Mouse (Mus musculus) thymus, postnatal 14 days (tissue): Measurements from ENCODE around the gene Tead3.
"Not testable (repeated sequence)": the region's sequence is repeated elsewhere in the genome, so short reads cannot be mapped to it uniquely, and the experiment has no call there.

Experiments used
- DNase-seq: peaks from one replicate; pipeline ENCODE4 v3.0.0; 2021

Tead3 gene

DNA sequence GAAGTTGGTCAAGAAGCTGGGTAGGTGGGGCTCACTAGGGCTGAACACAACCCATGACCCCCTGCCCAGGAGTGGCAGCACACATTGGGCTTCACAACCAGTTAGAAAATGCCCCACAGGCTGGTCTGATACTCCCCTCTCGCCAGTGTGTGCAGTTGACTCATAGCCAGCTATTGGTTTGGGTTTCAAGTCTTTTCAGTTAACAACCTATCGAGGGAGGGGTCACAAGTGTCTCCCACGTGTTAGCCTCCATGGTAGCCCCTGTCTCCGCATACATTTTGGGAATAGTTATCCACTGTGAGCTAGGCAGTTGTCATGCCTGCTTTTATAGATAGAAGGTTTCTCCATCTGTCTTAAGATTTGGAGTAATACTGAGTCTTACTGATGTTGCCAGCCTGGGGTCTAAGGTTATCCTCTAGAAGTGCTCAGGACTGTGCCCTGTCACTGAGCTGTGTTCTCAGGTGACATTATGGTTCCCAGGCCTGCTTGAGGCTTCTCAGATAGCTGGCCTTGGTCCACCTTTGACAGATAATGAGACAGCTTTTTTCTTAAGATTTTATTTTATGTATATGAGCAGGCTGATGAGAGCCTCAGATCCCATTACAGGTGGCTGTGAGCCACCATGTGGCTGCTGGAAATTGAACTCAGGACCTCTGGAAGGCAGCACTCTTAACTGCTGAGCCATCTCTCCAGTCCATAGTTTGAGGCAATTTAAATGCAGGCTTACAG, 20.9 kb downstream of the Tead3 start:
- DNase-seq = no peak

DNA sequence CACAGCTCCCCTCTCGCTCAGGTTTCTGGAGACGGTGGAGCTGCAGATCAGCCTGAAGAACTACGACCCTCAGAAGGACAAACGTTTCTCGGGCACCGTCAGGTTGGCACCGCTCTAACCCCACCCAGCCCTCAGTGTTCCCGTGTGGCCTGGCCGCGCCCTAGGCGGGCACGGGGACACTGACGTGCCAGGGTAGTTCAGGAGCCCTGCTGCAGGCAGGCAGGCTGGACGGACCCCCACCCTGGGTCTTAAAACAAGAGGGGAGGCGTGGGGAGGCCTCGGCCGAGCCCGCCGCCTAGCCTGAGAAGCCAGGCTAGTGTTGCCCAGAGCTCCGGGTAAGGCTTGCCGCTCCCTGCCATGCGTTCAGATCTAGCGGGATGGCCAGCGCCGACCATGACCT, 21.7 kb downstream of the Tead3 start:
- no peak for DNase-seq

DNA sequence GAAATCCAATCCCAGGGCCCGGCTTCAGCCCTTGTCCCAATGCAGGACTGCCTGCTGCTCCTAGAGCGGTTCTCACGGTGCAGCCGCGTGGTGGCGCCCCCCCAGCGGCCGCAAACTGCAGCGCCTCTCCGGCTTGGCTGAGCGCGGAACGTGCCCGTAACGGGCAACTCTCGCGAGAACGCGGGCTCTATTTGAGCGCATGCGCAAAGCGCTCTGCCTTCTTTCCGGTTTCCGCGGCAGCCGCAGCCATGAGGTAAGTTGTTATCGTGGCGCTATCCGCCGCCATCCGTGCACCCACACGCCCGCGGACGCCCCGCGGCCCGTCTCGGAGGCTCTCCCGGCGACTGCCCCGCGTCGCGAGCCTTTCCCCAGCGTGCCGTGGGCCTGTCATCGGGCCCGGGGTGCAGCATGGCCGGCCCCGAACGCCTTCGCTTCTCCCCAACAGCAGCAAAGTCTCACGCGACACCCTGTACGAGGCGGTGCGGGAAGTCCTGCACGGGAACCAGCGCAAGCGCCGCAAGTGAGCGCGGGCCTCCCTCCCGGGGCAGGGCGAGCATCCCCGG, 22.2 kb downstream of the Tead3 start, which contains the start of gene Rpl10a:
TSS of gene Rpl10a (plus strand) at position 106 of the 563 bp plus-strand sequence.
- peak; percentile 99 for DNase-seq

DNA sequence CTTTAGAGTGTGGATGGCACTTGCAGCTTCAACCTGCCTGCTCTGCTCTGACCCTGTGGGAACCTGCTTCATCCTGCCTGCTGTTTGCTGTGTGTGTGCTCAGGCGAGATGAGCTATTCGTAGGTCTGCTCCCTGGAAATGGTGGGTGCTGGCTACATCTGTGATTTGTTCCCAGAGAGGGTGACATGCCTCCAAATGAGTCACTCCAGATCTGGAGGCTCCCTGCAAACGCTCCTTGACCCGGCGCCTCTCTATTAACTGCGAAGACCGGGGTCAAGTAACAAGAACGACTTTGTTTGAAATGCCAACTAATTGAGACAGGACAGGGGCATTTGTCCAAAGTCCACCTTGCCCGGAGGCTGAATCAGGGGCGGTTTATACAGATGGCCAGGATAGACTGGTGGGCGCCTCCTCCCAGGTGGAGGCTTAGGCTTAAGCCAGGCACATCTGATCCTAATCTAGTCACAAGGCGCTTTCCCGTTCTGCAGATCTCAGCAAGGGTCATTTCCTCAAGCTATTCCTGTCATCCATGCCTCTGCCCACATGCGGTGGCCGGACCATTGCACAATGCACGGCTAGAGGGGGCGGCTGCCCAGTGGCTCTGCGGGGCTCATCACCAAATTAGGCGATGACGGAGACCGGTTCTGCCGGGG, 22.8 kb downstream of the Tead3 start:
- DNase-seq = no peak

DNA sequence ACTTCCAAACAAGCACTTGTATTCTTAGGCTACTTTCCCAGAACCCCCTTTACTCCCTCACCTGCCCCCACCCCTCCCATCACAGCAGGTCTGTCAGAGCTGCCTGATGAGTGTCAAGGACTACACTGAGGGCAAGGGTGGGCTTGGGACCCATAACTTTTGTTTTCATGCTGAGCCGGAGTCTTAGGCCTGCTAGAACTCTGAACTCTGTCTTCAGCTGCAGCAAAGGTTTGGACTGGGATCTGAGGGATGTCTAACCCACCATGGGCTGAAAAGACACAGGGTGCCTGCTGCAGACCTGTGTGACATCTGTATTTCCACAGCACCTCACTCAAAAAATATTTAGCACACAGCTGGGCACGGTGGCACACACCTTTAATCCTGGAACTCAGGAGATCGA, 23.7 kb downstream of the Tead3 start:
- no peak for DNase-seq

DNA sequence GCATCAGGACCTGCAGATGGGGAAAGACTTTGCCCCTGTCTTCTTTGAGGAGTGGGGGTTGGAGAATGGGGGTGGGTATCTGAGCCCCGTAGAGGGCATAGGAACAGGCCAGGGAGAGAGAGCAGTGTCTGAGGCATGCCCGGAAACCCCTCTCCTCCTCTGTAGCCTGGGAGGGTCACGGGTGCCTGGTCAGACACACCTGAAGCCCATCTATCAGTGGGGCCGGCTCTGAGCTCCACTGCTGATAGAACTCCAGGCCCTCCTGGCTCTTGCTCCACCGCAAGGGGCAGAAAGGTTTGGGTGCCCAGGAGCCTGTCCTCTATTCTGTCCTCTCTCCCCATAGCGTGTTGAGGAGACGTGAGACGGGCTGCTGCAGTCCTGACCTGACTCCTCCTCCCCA, 24.9 kb downstream of the Tead3 start:
- DNase-seq = no peak

DNA sequence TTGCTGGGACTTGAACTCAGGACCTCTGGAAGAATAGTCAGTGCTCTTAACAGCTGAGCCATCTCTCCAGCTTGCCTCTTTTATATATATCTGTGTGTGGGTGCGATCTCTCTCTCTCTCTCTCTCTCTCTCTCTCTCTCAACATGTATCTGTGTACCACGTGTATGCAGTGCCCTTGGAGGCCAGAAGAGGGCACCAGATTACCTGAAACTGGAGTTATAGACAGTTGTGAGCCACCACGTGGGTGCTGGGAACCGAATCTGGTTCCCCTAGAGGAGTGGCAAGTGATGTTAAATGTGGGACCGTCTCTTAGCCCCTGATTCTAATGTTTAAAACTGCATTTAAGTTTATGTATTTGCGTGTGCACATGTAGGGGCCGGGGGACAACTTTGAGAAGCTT, 26.2 kb downstream of the Tead3 start:
- DNase-seq = not testable (repeated sequence)

DNA sequence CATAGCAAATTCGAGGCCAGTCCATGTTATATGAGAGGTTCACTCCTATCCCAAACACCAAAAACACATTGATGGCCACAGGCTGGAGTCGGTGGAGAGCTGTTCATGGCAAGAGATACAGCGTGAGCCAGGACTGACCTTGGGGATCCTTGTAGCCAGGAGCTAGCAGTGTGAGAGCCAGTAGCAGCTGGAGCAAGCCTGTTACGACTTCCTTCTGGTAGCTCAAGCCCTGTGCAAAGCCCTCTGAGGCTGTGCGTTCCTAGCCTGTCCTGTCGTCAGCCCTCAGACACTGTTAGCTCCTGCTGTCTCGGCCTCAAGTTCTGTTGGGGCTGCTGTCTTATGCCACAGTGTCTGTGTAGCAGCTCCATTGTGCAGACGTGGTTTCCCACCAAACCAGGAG, 26.8 kb downstream of the Tead3 start:
- DNase-seq = no peak

DNA sequence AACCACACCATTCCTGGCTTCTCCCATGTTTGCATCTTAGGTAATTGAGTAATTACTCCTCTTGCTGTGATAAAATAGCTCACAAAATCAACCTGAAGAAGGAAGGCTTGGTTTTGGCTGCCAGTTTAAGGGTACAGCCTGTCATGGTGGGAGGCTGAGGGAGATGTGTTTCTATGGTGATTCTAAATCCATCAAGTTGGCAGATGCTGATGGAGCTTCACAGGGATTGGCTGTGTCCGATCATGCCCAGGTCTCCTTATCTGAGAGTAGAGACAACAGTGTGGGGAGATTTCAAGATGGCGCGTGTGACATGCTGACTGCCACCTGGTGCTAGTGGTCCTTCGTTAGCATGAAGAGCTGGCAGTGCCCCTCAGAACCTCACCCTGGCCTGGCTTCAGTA, 28.9 kb downstream of the Tead3 start:
- DNase-seq = no peak

DNA sequence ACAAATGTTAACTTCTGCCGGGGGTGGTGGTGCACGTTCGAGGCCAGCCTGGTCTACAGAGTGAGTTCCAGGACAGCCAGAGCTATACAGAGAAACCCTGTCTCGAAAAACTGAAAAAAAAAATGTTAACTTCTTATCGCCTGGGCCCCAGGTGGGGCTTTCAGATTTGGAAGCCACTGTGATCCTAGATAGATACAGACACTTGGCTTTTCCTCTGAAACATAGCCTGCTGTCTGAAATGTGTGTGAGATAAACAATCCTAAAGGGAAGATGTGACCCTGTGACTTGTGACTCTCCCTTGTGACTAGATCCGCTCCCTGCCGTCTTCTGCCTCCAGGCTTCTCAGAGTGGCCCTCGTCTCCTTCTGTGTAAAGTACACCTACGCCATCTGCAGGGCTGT, 32.9 kb downstream of the Tead3 start:
- DNase-seq = no peak

DNA sequence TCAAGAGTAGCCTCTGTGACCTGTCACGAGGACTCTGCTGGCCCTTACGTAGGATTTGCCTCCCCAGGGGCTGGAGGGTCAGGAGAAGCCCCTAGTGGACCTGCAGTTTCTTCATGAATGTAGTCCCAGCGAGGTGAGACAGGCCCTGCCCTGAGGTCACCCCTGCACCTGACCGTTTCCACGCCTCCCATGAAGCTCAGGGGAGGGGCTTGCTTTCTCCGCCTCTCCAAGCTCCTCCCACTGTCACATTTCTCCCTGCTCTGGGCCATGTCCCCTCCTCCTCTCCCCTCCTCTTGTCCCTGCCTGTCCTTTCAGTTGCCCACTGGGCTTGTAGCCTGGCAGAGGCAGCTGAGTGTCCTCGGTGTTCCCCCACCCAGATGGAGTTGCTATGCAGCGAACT, 33.5 kb downstream of the Tead3 start:
- DNase-seq = no peak

DNA sequence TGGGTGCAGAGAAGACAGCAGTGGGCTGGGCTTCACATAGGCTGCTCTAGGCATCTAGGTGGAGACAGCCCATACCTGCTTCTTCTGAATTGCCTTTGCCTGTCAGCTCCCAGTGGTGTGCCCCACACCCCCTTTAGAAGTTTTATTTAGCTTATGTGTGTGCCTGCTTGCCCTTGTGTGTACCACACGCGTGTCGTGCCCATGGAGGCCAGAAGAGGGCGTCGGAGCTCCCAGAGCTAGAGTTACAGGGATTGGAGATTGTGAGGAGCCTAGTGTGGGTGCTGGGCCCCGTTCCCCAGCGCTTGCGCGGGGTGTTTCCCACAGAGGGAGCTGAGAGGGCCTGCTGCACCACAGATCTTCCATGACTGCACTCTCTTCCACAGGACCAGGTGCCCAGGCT, 34.1 kb downstream of the Tead3 start:
- no peak for DNase-seq

DNA sequence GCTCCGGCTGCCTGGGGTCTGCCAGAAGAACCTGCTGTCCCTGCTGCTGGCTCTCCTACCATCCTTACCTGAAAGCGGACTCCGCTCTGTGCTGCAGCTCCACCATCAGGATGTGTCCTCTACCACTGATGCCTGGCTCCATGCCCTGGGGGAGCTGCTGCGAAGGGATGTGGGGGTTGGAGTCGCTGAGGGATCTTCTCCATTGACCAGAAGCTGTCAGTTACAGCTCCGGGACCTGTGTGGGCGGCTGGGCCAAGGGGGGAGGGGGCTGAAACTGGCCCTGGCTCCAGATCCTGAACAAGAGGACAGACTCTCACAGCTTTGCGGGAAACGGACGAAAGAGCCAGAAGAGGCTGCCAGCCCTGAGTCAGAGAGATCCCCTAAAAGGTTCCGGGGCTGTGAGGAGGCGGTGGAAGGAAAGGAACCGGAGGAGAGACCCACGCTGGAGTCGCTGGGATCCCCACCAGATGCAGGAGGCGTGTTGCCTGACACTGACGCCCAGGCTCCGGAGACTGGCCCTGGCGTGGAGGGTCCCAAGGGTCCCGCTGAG, 34.9 kb downstream of the Tead3 start:
- no peak for DNase-seq

DNA sequence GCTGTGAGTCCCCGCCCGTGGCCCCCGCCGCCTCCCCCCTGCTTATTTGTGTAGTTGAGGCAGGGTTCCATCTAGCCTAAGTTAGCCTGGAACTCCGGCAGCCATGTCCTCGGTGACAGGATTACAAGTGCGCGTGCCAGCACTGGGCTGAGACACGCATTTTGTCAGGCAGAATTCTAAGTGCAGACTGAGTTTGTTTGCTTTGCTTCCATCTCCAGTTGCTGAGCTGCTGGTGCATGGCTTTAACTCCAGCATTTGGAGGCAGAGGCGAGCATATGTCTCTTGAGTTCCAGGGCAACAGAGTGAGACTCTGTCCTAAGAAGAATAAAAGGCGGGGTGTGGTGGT, 36.8 kb downstream of the Tead3 start:
- DNase-seq = no peak

DNA sequence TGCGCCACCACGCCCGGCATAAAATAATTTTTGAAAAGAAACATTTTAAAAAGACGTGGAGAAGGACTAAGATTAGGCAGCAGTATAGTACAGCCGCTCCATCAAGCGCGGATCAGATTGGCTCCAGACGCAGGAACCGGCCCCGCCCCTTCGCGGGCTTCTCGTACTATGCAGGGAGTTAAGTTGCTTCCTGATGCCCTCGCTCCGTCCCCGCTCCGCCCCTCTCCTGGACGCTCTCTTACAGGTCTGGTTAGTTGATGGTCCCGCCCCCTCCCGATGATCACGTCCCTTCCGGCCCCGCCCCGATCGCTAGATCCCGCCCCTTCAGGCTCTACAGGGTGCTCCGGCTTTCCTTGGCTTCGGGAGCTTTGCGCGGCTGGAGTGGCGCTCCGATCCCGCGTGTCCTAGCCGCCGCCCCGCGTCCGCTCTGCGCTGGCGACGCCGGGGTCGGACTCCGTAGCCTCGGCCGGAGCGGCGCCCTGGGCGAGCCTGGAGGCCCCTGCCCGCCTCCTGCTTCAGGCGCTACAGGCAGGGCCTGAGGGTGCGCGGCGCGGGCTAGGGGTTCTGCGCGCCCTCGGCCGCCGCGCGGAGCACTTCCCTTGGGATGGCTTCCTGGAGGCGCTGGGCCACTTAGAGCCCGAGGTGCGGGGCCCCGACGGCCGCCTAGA, 37.3 kb downstream of the Tead3 start, which contains the start of gene Fance:
TSS of gene Fance (plus strand) at position 308 of the 668 bp plus-strand sequence.
- peak; percentile 97 for DNase-seq

DNA sequence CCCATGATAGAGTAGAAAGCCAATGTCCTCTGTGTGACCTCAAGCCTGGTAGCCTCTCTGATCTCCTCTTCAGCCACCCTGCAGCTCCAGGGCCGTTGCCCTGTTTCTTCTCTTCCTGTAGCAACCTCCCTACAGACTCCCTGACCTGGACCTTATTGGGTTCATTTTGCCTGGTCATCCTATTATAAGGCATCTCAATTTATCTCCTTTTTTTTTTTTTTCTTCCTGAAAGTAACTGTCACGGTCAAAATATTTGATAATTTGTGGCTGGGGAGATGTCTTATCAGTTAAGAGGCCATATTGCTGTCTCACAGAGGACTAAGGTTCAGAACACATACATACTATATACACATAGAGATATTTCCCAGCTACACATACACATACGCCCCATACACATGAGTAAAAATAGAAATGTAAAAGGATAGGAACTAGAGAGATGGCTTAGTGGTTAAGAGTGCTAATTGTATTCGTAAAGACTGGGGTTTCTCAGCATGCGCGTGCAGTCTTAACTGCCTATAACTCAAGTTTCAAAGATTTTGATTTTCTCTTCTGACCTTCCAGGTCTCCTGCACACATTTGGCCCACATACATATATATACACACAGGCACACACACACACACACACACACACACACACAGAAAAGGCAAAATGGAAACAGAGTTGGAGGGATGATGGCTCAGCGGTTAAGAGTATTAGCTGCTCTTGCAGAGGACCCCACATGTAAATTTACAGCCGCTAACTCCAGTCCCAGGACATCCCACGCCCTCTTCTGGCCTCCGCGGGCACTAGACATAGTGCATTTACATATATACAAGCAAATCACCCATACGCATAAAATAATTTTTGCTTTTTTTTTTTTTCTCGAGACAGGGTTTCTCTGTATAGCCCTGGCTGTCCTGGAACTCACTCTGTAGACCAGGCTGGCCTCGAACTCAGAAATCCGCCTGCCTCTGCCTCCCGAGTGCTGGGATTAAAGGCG, 38.1 kb downstream of the Tead3 start:
- DNase-seq = peak; percentile 59

DNA sequence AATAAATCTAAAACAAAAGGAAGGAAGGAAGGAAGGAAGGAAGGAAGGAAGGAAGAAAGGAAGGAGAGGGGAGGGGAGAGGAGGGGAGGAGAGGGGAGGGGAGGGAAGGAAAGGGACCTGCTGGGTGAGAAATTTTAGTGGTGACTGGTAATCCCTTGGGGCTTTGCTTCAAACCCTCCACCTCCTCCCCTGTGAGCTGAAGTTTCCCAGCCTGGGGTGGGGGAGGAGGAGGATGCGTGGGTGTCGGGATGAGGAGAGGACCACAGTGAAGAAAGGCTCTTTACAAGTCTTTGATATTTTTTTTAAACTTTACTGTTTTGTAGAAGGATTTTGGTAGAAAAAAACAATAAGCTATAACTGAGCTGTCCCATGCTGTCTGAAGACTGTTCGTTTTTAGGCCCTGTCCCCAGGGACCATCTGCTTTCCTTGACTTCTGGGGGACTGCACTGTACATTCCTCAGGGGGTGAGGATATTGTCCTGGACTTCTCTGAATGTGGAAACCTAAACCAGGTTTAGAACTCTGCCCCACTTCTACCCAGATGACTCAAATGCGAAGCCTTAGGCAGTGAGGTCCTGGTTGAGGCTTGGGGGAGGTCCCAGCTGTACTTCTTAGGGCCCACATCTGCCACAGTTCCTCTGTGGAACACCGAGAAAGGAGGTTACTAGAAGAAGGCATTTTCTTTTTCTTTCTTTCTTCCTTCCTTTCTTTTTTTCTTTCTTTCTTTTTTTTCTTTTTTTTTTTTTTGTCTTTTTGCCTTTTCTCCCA, 39.1 kb downstream of the Tead3 start:
- DNase-seq = no peak

DNA sequence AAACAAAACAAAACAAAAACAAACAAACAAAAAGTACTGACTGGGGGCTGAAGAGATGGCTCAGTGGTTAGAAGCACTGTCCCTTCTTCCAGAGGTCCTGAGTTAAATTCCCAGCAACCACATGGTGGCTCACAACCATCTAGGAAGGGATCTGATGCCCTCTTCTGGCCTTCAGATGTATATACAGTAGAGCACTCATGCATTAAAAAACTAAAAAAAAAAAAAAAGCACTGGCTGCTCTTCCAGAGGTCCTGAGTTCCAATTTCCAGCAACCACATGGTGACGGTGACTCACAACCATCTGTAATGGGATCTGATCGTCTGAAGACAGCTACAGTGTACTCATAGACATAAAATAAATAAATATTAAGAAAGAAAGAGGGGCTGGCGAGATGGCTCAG, 39.8 kb downstream of the Tead3 start:
- no peak for DNase-seq

DNA sequence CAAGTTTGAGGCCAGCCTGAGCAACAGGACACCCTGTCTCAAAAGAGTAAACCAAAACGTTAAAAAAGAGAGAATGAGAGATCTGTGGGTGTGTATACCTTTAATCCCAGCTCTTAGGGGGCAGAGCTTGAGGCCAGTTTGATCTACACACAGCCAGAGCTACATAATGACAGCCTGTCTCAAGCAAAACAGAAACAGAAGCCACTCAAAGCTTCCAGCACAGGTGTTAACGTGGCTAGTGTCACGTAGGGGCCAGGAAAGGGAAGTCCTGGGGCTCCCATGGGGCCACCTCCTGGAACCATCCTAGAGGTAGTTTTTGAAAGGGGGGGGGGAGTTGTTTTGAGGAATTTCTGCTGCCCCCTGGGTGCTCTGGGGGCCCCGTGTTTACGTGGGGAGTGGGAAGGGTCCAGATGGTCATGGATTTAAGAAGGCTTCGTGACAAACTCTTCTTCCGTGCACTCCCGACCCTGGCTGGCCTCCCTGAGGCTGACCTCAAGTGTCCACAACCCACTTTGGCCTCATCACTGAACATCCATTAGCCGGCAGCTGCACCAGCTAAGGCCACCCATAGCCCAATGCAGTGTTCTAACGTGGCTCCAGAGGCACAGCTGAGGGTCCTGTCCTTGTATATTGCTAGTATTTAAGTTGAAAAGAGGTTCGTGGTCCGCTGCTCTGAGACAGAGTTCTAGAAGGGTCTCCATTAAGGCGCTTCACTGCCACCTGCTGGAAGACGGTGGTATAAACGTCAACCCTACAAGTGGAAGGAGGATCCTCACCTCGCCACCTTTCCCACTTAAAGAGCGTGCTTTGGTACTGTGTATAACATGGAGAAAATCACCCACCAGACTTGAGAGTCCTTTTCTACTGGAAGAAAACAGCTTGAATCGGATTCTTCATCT, 42.1 kb downstream of the Tead3 start:
- DNase-seq = peak; percentile 93

DNA sequence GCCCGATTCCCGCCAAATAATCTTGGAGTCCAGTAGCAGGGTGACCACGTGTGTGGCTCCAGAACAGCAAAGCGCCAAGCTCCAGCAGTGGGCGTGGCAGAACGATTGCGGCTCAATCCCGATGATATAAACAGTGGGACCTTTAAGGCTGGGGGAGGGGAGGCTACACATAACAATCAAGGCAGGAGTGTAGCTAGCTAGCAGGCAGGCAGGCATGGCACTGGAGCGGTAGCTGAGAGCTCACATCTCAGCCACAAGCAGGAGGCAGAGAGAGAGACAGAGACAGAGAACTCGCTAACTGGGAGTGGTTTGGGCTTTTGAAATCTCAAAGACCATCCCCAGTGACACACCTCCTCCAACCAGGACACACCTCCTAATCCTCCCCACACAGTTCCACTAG, 45.4 kb downstream of the Tead3 start:
- no peak for DNase-seq
